Mouse (Mus musculus): ENCODE results near the gene Invs. TPM values are rescaled to one million over a fixed set of nuclear protein-coding genes. Genes with fewer than 3 reads are reported as not detected.

Gene Invs
- total RNA-seq (2021) = 10 to 100 TPM; 14.4 to 14.6 TPM

DNA sequence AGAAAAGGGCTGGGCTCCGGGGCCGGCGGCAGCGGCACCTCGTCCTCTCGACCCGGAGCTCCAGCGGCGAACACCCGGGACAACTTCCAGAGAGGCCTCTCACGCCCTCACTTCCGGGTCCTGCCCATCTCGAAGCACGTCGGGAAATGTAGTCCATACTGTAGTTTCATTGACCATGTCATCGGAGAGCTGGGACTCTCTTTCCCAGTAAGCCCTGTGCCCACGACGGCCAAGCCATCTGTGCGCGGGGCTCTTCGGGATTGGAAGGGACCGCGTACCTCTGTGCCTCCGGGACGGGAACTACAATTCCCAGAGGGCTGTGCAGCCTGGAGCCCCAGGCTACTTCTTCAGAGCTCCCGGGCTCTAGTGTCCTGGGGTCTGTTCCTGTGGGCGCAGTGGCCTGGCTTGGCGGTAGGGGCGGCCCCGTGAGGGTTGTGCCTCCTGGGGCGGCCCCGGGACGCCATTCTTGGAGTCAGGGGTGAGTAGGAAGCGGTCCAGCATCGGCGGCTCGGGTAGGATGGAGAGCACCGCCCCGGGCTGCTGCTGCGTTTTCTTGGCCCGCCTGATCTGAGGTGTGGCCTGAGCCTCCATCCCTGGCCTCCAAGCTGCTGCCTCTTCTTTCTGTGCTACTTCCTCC lies at the start of gene Invs, which contains the start of gene Erp44:
Gene Invs (plus strand): TSS at position 263 of the 637 bp plus-strand sequence.
Gene Erp44 (minus strand): TSS at position 61 of the 637 bp plus-strand sequence.
- intact Hi-C loops (cut with DNase I) = no loop called here
- peak; percentile 95 for DNase-seq

DNA sequence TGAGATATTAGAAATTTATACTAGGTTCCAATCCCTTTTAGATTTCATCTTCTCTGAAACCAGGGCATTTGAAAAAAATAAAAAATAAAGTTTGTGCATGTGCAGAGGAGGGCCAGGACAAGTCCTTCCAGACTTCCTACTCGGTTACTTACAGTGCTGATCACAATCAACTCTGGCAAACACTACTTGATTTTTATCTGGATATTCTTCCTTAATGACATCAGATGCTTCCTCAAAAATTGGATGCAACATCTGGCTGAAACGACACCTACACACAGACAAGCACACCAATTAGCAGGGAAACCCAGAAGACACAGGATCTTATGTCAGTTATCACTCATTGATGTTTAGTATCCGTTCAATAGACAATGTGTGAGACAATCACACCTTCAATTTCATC lies 42.8 kb upstream of the Invs start:
- intact Hi-C loops (cut with DNase I) = no loop called here
- DNase-seq = no peak

- intact Hi-C loops (cut with DNase I) = no loop called here
- DNase-seq = no peak
Measured at GRCm38 (mm10) chr4:48239046-48239445, 40.5 kb upstream of the Invs start.

- DNase-seq = no peak
- intact Hi-C loops (cut with DNase I) = no loop called here
Measured at GRCm38 (mm10) chr4:48242482-48242881, 37.1 kb upstream of the Invs start.

- intact Hi-C loops (cut with DNase I) = no loop called here
- DNase-seq = no peak
Measured at GRCm38 (mm10) chr4:48243737-48244136, 35.8 kb upstream of the Invs start.

GRCm38 (mm10) chr4:48244280-48244679 lies 35.3 kb upstream of the Invs start:
- intact Hi-C loops (cut with DNase I) = no loop called here

GRCm38 (mm10) chr4:48253266-48253665 lies 26.3 kb upstream of the Invs start:
- DNase-seq = no peak
- intact Hi-C loops (cut with DNase I) = no loop called here

More at GRCm38 (mm10) chr4:48244280-48244679, 35.3 kb upstream of the Invs start:
- no peak for DNase-seq

- intact Hi-C loops (cut with DNase I) = no loop called here
- DNase-seq = no peak
Measured at GRCm38 (mm10) chr4:48258045-48258444, 21.5 kb upstream of the Invs start.

- intact Hi-C loops (cut with DNase I) = no loop called here
- DNase-seq = no peak
Measured at GRCm38 (mm10) chr4:48267683-48268082, 11.9 kb upstream of the Invs start.

DNA sequence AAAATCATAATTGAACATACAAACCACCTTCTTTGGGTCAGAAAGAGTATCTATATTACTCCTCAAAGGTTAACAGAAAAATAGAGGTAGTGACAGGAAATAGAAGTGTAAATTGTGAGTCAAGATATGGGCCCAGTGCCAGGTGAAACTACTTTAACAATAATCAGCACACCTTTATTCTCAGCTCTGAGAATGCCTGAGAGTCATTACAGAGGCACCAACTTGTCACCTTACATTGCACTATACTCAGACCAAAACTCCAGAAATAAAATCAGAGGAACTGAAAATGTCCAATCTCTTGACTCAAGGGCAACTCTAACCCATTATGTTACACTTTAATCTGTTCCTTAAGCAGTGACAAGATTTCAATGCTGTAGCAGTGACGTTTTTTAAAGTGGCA lies 11.4 kb upstream of the Invs start:
- DNase-seq = no peak
- intact Hi-C loops (cut with DNase I) = no loop called here

GRCm38 (mm10) chr4:48270532-48270931 lies 9.0 kb upstream of the Invs start:
- intact Hi-C loops (cut with DNase I) = no loop called here
- no peak for DNase-seq

DNA sequence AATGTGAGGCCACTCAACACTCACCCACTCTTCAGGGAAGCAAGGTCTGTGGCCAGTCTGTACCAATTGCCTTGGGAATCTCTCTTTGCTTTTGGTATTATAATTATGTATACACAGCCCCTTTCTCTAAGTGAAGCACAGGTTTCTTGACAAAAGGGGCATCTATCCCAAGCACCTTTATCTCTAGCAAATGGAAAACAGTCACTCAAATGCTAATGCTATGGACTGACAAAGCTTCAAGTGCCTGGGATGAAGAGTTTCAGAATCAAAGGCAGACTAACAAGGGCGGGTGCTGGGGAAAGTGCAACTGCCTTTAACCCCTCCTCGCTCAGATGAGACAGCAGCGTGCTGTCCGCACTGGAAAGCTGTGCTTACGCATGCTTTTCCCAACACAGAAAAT lies 7.7 kb upstream of the Invs start:
- DNase-seq = no peak
- intact Hi-C loops (cut with DNase I) = no loop called here

GRCm38 (mm10) chr4:48273119-48273829 lies 6.3 kb upstream of the Invs start:
- DNase-seq = no peak
- intact Hi-C loops (cut with DNase I) = no loop called here

- intact Hi-C loops (cut with DNase I) = no loop called here
- DNase-seq = no peak
Measured at GRCm38 (mm10) chr4:48275736-48276135, 3.8 kb upstream of the Invs start.

DNA sequence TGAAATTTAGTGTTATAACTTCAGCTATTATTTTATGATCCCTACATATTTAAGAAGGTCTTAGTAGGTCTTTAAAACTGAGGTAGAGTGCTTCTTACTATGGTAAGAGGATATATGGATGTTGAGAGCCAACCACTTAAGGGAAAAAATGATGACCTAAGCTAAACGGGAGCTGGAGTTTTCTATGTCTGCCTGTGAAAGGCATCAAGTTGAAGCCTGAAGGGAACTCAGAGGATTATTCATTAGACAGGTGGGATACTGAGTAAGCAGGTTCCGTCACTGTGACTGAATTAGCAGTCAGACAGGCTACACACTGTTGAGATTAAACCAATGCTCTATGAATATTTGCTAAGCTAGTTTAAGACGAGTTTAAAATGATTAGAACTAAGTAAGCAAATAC lies 2.5 kb upstream of the Invs start:
- intact Hi-C loops (cut with DNase I) = no loop called here
- DNase-seq = no peak

- peak; percentile 12 for DNase-seq
- intact Hi-C loops (cut with DNase I) = no loop called here
Measured at GRCm38 (mm10) chr4:48278757-48279497, 633 bp upstream of the Invs start.

DNA sequence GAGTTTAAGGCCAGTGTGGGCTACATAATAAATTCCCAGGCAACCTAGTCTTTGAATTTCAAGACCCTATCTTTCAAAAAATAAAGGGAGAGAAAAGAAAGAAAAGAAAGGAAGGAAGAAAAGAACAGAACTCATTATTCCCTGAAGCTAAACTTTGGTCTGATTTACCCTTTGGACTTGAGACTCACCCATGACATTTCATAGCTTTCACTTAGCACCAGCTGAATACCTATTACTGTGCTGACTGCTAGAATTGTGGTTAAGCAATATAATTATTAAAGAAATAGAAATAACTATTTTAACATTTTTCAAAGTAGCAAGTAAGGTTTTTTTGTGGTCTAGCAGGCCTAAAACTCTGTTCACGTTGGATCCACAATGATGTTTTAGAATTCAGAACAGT lies 1.6 kb downstream of the Invs start:
- DNase-seq = no peak
- intact Hi-C loops (cut with DNase I) = no loop called here

DNA sequence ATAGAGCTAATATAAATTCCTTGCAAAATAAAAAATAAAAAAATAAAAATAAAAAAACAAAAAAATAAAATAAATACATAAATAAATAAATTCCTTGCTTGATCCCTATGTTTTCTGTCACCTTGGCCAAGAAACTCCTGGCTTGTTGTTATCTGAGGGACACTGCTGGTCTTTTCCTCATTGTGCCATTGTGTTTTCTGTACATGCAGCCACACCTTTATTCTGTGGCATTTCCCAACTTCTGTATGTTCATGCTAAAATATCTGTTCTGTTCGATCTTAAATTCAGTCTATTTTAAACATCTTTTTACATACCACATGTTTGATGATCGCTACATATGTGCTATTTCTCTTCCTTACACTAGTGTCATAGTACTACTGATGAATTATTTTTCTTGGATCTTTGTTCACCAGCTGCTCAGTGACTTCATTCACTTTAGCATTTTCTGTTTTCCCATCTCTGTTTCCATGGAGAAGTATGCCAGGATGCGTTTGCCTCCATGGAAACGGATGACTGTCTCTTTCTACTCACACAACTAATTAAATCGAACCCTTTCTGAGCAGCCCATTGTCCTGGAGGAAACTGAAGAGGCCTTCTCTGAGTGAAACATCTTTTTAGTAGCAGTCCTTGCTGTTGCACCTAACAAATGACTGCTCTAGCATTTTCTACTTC lies 7.7 kb downstream of the Invs start:
- DNase-seq = no peak
- intact Hi-C loops (cut with DNase I) = no loop called here

DNA sequence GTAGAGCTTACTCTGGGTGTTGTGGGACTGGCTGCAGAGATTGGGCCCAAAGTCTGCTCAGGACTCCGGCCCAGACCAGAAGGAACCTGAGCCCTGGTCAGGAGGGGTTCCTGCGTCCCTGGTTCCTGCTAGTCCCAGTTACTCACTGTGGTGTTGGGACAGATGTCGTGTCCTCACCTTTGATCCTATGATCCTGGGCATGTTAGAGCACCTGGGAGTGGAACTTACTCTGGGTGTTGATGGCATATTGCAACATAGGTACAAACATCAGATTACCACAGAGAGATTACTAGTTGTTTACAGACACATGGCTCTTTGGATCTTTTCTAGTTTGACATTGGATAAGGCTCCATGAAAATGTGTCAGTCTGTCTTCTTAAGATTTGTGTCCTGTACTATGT lies 35.3 kb downstream of the Invs start:
- intact Hi-C loops (cut with DNase I) = no loop called here
- DNase-seq = no peak

DNA sequence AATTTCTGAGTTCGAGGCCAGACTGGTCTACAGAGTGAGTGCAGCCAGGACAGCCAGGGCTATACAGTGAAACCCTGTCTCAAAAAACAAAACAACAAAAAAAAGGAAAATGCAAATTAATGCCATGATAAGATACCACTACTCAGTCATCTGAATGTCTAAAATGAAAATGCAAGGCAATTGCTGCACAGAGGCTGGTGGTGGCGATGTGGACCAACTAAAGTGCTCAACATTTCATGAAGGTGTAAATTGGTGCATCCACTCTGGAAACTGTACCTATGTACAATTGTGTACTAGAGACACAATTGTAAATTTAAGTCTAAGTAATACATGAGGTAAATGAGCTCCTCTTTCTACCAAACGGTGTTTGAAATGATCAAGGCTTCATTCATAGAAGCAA lies 36.5 kb downstream of the Invs start:
- DNase-seq = no peak
- intact Hi-C loops (cut with DNase I) = no loop called here

- intact Hi-C loops (cut with DNase I) = no loop called here
- DNase-seq = peak; percentile 2
Measured at GRCm38 (mm10) chr4:48321276-48321675, 41.7 kb downstream of the Invs start.
